Mouse (Mus musculus) C3H10T1/2 (cell line): Measurements from ENCODE around the gene Cdh18. TPM values are rescaled to one million over a fixed set of nuclear protein-coding genes. Genes with fewer than 3 reads are reported as not detected.

Experiments
- polyA plus RNA-seq, 2 experiments: library from polyadenylated mRNA; unstranded; fragments of >200 nt; fragmentation: generic; extraction: Trizol; gene quantifications; one replicate each; pipeline ENCODE4 v1.2.1; 2012; ENCODE audit warnings: missing spikeins in 2 of 2

Cdh18 gene
- 10 to 100 TPM in 1 of 2 experiments, under 1 TPM in 1; 0.11 to 10.4 TPM for polyA plus RNA-seq

DNA sequence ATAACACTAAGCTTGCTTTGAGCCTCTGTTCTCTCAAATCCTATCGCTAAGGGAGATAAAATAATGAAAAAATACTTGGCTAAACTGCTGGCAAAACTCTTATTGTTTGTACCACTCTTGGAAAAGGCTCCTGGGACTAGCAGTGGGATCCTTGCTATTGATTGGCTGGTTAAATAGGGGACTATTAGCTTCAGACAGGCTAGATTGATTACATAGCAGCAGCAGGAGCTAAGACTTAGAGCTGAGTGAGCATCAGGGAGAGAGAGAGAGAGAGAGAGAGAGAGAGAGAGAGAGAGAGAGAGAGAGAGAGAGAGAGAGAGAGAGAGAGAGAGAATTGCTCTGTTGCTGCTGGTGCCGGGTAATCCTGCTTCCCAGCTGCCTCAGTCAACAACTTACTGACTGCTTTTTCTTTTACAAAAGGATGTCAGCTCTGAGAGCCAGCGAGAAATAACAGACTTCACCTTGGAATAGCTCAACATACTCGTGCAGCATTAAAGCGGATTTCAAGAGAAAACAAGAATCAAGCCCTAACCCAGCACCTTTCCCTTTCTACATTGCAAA lies at the start of gene Cdh18:
TSS of gene Cdh18 (plus strand) at position 312 of the 561 bp plus-strand sequence.

